Mouse (Mus musculus): ENCODE results near the gene Dnajc11. TPM values are rescaled to one million over a fixed set of nuclear protein-coding genes. Genes with fewer than 3 reads are reported as not detected.

Dnajc11 gene
- polyA plus RNA-seq, 1 experiment from 2014 or later = 113 TPM

GRCm38 (mm10) chr4:151938089-151938488 lies 4.6 kb downstream of the Dnajc11 start:
- Histone ChIP-seq H3K4me3 (no peak overlapping the region), H3K27me3 (replicated peaks; ENCODE audit: low read depth, poor library complexity, severe bottlenecking) (no peaks in the 10 kb centered on the region), H3K27ac (replicated peaks) (no peak overlapping the region), H3K9me3 (no peaks in the 10 kb centered on the region), H3K36me3 (replicated peaks) (peaks cover 38% of the 10 kb centered on the region), H3K4me1 (peaks cover 25% of the 10 kb centered on the region)
- DNase-seq (ENCODE audit: low spot score) = no peak
- WGBS = 95% methylated on average over 3 of the region's 3 CpGs

DNA sequence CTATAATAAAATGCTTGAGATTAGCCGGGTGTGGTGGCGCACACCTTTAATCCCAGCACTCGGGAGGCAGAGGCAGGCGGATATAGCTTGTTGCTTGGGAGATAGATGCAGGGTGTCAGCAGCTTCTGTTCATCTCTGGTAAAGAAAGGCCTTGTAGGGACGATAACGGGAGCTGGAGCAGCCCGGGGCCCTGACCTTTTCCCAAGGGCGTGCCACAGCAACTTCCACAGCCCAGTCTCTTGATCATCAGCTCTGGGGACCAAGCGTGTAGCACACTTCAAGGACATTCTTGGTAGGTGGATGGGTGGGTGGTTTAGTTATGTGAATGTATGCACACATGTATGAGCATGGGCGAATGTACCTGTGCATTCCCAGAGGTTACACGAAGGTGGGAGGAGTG lies 12.7 kb downstream of the Dnajc11 start:
- Histone ChIP-seq H3K27ac (replicated peaks) (no peak overlapping the region), H3K27me3 (replicated peaks; ENCODE audit: low read depth, poor library complexity, severe bottlenecking) (no peaks in the 10 kb centered on the region), H3K4me1 (peaks cover 3% of the 10 kb centered on the region; the same call in 1 of the 2 replicates), H3K36me3 (replicated peaks) (peaks cover 51% of the 10 kb centered on the region), H3K9me3 (no peaks in the 10 kb centered on the region), H3K4me3 (no peak overlapping the region)
- no peak for DNase-seq (ENCODE audit: low spot score)
- WGBS = 89% methylated on average over 11 of the region's 11 CpGs

DNA sequence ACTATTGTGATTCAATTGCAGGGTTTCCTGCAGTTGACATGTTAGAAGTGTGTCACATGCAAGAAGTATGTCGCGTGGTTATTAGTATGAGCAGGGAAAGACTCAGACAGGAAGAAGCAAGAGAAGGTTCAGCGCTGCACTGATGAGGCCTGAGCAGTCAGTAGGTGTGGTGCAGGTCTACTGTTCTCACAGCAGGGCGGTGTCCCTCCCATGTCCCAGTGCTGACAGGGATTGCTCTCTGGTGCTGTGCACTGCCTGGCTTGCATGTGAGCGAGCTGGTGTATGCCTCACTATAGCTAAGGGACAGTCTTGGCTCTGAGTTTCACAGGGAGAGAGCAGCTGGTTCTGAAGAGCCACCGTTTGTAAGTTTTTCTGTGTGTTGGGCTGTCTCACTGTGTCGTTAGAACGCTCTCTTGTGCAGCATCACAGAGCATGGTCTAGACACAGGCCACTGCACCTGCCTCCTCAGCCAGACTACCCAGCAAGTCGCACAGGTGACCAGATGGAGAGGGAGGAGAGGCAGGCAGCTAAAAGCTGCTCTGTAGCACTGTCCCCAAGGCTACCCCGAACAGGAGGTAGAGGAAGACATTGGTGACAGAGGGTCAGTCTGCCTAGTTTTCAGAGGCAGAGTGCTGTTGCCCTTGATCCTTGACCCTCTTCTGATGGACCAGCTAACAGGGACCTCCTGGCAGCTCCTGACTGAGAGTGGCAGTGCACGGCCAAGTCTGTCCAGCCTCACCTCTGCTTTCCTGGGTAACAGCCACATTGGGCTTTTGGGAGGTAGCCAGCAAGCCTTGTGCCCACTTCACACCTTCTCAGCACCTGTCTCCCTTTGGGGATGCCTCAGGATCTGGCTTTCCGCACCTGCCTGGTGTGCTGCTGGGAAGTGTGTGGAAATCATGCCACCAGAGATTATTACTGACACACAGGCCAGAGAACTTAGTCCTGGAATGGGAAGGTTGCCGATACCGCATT lies 15.3 kb downstream of the Dnajc11 start:
- 92% methylated on average over 14 of the region's 14 CpGs for whole genome bisulfite sequencing

GRCm38 (mm10) chr4:151953209-151953608 lies 19.7 kb downstream of the Dnajc11 start:
- no peak overlapping the region for H3K4me3 ChIP-seq
- no peak overlapping the region for H3K27ac ChIP-seq (replicated peaks)
- no peak for DNase-seq (ENCODE audit: low spot score)
- H3K9me3 ChIP-seq = no peaks in the 10 kb centered on the region
- H3K36me3 ChIP-seq (replicated peaks) = peaks cover 92% of the 10 kb centered on the region
- H3K4me1 ChIP-seq = no peaks in the 10 kb centered on the region
- WGBS = 77% methylated on average over 6 of the region's 6 CpGs
- H3K27me3 ChIP-seq (replicated peaks; ENCODE audit: low read depth, poor library complexity, severe bottlenecking) = no peaks in the 10 kb centered on the region

More for the DNA sequence above, 15.3 kb downstream of the Dnajc11 start:
- Histone ChIP-seq H3K4me1 (peaks cover 3% of the 10 kb centered on the region; the same call in 1 of the 2 replicates), H3K9me3 (no peaks in the 10 kb centered on the region), H3K36me3 (replicated peaks) (peaks cover 68% of the 10 kb centered on the region), H3K4me3 (no peak overlapping the region), H3K27ac (replicated peaks) (no peak overlapping the region), H3K27me3 (replicated peaks; ENCODE audit: low read depth, poor library complexity, severe bottlenecking) (no peaks in the 10 kb centered on the region)
- DNase-seq (ENCODE audit: low spot score) = no peak

DNA sequence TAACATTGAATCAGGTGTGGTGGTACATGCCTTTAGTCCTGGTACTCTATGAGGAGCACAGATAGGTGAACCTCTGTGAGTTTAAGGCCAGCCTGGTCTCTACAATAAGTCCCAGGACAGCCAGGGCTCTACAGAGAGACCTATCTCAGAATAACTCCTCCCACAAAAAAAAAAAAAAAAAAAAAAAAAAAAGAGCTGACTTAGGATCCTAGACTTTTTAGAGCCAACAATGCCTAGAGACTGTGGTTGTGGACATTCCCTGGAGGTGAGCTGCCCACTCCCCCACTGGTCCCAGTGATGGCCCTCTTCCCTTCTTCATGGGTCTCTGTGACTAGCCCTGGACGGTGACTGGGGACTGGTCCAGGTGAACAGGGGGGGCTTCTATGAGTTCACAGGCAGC lies 22.3 kb downstream of the Dnajc11 start:
- DNase-seq (ENCODE audit: low spot score) = no peak
- no peak overlapping the region for H3K4me3 ChIP-seq
- no peaks in the 10 kb centered on the region for H3K9me3 ChIP-seq
- no peaks in the 10 kb centered on the region for H3K4me1 ChIP-seq
- 88% methylated on average over 1 of the region's 1 CpGs for WGBS
- peaks cover 95% of the 10 kb centered on the region for H3K36me3 ChIP-seq (replicated peaks)
- no peaks in the 10 kb centered on the region for H3K27me3 ChIP-seq (replicated peaks; ENCODE audit: low read depth, poor library complexity, severe bottlenecking)
- no peak overlapping the region for H3K27ac ChIP-seq (replicated peaks)

DNA sequence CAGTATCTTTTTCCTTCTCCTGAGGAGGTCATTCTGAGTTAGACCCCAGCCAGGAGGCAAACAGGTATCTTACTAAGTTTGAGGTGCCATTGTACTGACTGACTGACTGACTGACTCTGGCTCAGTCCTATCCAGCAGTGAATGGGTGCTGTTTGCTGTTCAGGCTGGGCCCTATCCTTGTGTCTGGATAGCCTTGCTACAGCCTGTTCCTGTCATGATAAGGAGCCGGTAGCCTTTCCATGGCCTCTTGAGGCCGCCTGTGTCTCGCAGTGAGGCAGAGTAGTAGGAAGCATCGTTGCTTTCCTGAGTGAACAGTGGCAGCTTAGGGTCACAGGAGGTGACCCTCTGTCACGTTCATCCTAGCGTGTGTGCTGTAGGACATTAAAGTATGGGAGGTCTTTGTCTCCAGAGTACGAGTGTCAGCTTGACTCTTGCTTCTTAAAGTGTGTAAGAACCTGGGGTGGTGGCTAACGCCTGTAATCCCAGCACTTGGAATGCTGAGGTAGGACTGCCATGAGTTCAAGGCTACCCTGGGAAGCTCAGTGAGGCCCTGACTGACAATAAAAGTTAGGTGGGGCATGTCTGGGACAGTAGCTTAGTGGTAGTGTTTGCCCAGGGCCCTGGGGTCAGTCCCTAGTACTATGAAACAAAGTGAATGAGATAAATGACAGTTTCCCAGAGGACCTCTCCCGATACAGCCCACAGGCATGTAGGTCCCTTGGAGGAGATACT lies 24.3 kb downstream of the Dnajc11 start:
- Histone ChIP-seq H3K36me3 (replicated peaks) (peaks cover 94% of the 10 kb centered on the region), H3K9me3 (no peaks in the 10 kb centered on the region), H3K4me3 (no peak overlapping the region), H3K27ac (replicated peaks) (0 out of 2 replicates have a peak overlapping the region, but pooled peaks have one; percentile 19), H3K27me3 (replicated peaks; ENCODE audit: low read depth, poor library complexity, severe bottlenecking) (no peaks in the 10 kb centered on the region), H3K4me1 (no peaks in the 10 kb centered on the region)
- WGBS = 93% methylated on average over 9 of the region's 9 CpGs
- DNase-seq (ENCODE audit: low spot score) = no peak

- H3K36me3 ChIP-seq (replicated peaks) = peaks cover 94% of the 10 kb centered on the region
- DNase-seq (ENCODE audit: low spot score) = no peak
- H3K27me3 ChIP-seq (replicated peaks; ENCODE audit: low read depth, poor library complexity, severe bottlenecking) = no peaks in the 10 kb centered on the region
- peak overlapping the region; percentile 54 for H3K27ac ChIP-seq (replicated peaks)
- 90% methylated on average over 11 of the region's 11 CpGs for WGBS
- H3K4me3 ChIP-seq = no peak overlapping the region
- no peaks in the 10 kb centered on the region for H3K9me3 ChIP-seq
- H3K4me1 ChIP-seq = no peaks in the 10 kb centered on the region
Observed at GRCm38 (mm10) chr4:151959849-151960512, 26.5 kb downstream of the Dnajc11 start.

DNA sequence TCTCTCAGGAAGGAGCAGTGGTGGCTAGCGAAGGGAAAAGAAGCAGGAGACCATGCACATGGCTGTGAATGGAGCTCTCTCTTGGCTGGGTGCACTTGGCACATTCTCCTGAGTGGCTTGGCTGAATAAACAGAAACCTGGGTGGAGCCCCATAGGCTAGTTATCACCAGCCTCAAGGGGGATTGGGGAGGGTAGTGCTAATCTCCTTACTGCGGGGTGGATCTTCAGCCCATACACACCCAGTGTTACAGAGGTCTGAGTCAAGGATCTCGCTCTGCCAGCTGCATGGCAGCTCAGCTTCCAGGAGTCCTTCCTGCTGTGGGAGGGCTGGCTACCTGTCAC lies 27.0 kb downstream of the Dnajc11 start:
- no peak for DNase-seq (ENCODE audit: low spot score)

GRCm38 (mm10) chr4:151962817-151963216 lies 29.3 kb downstream of the Dnajc11 start:
- H3K9me3 ChIP-seq = no peaks in the 10 kb centered on the region
- H3K36me3 ChIP-seq (replicated peaks) = peaks cover 92% of the 10 kb centered on the region
- H3K27me3 ChIP-seq (replicated peaks; ENCODE audit: low read depth, poor library complexity, severe bottlenecking) = no peaks in the 10 kb centered on the region
- no peak for DNase-seq (ENCODE audit: low spot score)
- 89% methylated on average over 3 of the region's 3 CpGs for WGBS
- H3K4me1 ChIP-seq = no peaks in the 10 kb centered on the region
- no peak overlapping the region for H3K4me3 ChIP-seq
- H3K27ac ChIP-seq (replicated peaks) = no peak overlapping the region

More for the DNA sequence above, 27.0 kb downstream of the Dnajc11 start:
- Histone ChIP-seq H3K27me3 (replicated peaks; ENCODE audit: low read depth, poor library complexity, severe bottlenecking) (no peaks in the 10 kb centered on the region), H3K27ac (replicated peaks) (0 out of 2 replicates have a peak overlapping the region, but pooled peaks have one; percentile 54), H3K4me1 (no peaks in the 10 kb centered on the region), H3K36me3 (replicated peaks) (peaks cover 93% of the 10 kb centered on the region), H3K9me3 (no peaks in the 10 kb centered on the region), H3K4me3 (no peak overlapping the region)
- 75% methylated on average over 3 of the region's 3 CpGs for WGBS

- Histone ChIP-seq H3K4me1 (no peaks in the 10 kb centered on the region), H3K9me3 (no peaks in the 10 kb centered on the region), H3K27me3 (replicated peaks; ENCODE audit: low read depth, poor library complexity, severe bottlenecking) (no peaks in the 10 kb centered on the region), H3K4me3 (no peak overlapping the region), H3K27ac (replicated peaks) (no peak overlapping the region), H3K36me3 (replicated peaks) (peaks cover 92% of the 10 kb centered on the region)
- DNase-seq (ENCODE audit: low spot score) = no peak
- 94% methylated on average over 26 of the region's 26 CpGs for WGBS
Observed at GRCm38 (mm10) chr4:151968204-151968921, 34.9 kb downstream of the Dnajc11 start.

- WGBS = 74% methylated on average over 10 of the region's 10 CpGs
- Histone ChIP-seq H3K27ac (replicated peaks) (no peak overlapping the region), H3K27me3 (replicated peaks; ENCODE audit: low read depth, poor library complexity, severe bottlenecking) (no peaks in the 10 kb centered on the region), H3K9me3 (0 out of 2 replicates have a peak, but pooled peaks cover 5% of the 10 kb centered on the region), H3K4me1 (no peaks in the 10 kb centered on the region), H3K36me3 (replicated peaks) (peaks cover 96% of the 10 kb centered on the region), H3K4me3 (no peak overlapping the region)
- DNase-seq (ENCODE audit: low spot score) = no peak
Observed at GRCm38 (mm10) chr4:151972221-151972967, 38.9 kb downstream of the Dnajc11 start.
